Comparison of ENCODE assay signal across 13 mouse cellular contexts in the genomic region with DNA sequence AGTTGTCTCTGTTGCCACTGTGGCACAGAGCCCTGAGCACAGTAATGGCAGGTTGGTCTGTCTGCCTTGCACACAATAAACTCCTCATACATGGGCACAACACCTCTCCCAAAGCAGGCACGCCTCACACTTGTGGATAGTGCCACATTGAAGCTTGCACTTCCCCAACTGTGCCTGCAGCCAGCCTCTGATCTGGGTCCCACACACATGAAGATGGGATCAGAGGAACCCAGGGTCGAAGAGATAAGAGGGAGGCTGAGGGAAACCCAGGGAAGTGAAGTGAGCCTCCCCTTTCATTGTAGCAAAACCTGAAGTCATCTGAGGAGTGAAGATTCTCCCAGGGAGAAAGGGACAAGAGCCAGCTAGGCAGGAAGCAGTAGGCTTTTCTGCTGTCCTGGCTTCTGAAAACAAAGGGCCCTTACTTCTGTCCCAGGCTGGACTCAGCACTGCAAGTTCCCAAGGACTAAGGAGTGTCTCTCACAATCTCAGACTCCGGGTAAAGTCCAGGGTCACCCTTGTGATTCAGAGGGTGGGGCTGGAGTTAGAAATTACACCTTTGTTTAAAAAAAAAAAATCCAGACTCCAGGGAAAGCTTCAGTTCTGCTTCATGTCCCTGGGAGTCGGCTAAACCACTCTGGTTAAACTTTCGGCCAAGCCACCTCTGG. TPM values are rescaled to one million over a fixed set of nuclear protein-coding genes. Genes with fewer than 3 reads are reported as not detected.
DNase-seq lines count a peak whose midpoint lies in the region; ATAC-seq and TF ChIP-seq lines count a peak whose summit lies in the region.
"Had no signal": no experiment of that assay in that cellular context is flagged by ENCODE, and none has a peak within 500 bp of the region (broad histone marks: within the 10 kb centered on the region; RNA-seq: fewer than 3 reads in every experiment).

No protein-coding gene starts in this region.

- H3K27ac ChIP-seq in cerebellum, adult 2 months (ENCODE audit: insufficient read depth, low read length): peak overlapping the region; percentile 49; the same call in 1 of the 2 replicates
- no peak overlapping the region for H3K27ac ChIP-seq in heart, adult 2 months
- H3K27ac ChIP-seq: embryonic facial prominence, embryonic 13.5 days; limb, embryonic 15.5 days; neural tube, embryonic 13.5 days had no signal

- no peak for TF ChIP-seq POLR2A in cerebellum, adult 2 months (IDR thresholded peaks at IDR 0.05; ENCODE audit: borderline replicate concordance, insufficient read depth, low read length)
- TF ChIP-seq POLR2A in heart, adult 2 months (IDR thresholded peaks at IDR 0.05; ENCODE audit: insufficient read depth, low read depth, low read length): no peak

- DNase-seq in cerebellum, adult 2 months: no peak
- DNase-seq in ES-CJ7 (ENCODE audit: low read depth, low spot score): peak; percentile 10
- DNase-seq in kidney, adult 8-10 months: peak; percentile 75 to 82
- no peak for DNase-seq in gastrocnemius, postnatal 25 days
- no peak for DNase-seq in heart, adult 2 months
- DNase-seq: cerebellum, postnatal 10 days had no signal

- no peak for ATAC-seq in cerebellum, adult (ENCODE audit: insufficient number of reproducible peaks, low FRiP score, low TSS enrichment)
- peak; percentile 21 for ATAC-seq in megakaryocyte progenitor cell, adult 5-6 weeks (replicated peaks; ENCODE audit: poor library complexity)
- ATAC-seq in activated CD4-positive, CD25-positive, alpha-beta regulatory T cell, adult 4 months: no peak
- ATAC-seq: forebrain, embryonic 16.5 days had no signal

- H3K36me3 ChIP-seq in heart, adult 2 months (ENCODE audit: control insufficient read depth, insufficient read depth, low read length): no peaks in the 10 kb centered on the region
- H3K36me3 ChIP-seq: embryonic facial prominence, embryonic 13.5 days; limb, embryonic 15.5 days; neural tube, embryonic 13.5 days had no signal

- TF ChIP-seq CTCF in cerebellum, adult 2 months (IDR thresholded peaks at IDR 0.05; ENCODE audit: borderline replicate concordance, insufficient read depth, low read depth, low read length): no peak
- no peak for TF ChIP-seq CTCF in heart, adult 2 months (IDR thresholded peaks at IDR 0.05)

- no peaks in the 10 kb centered on the region for H3K79me2 ChIP-seq in heart, adult 2 months (replicated peaks; ENCODE audit: control insufficient read depth, insufficient read depth, low read length)

- H3K4me1 ChIP-seq in cerebellum, adult 2 months (ENCODE audit: control insufficient read depth, insufficient read depth, low read length): peaks cover 28% of the 10 kb centered on the region
- peaks cover 6% of the 10 kb centered on the region for H3K4me1 ChIP-seq in heart, adult 2 months (ENCODE audit: control insufficient read depth, insufficient read depth, low read length)

- H3K4me3 ChIP-seq in cerebellum, adult 2 months (replicated peaks; ENCODE audit: insufficient read depth, low read depth, low read length): no peak overlapping the region
- no peak overlapping the region for H3K4me3 ChIP-seq in heart, adult 2 months
- H3K4me3 ChIP-seq: embryonic facial prominence, embryonic 13.5 days; limb, embryonic 15.5 days; neural tube, embryonic 13.5 days had no signal

- no peak for TF ChIP-seq EP300 in heart, adult 2 months (IDR thresholded peaks at IDR 0.05; ENCODE audit: insufficient read depth, low read depth, low read length)

- no peak overlapping the region for H3K9ac ChIP-seq in heart, adult 2 months (ENCODE audit: low read depth, low read length)
- H3K9ac ChIP-seq: embryonic facial prominence, embryonic 13.5 days; limb, embryonic 15.5 days; neural tube, embryonic 13.5 days had no signal

- WGBS in cerebellum, adult 2 months: 76% methylated on average over 5 of the region's 5 CpGs
- 63% methylated on average over 5 of the region's 5 CpGs for WGBS in heart, adult 2 months

- intact Hi-C loops in heart, adult 2 months (cut with DNase I): loop anchor here (1.0 to 5.0 kb wide), 2 partner anchors 12 to 78 kb away; partner anchors contain the start of gene Amz2

- no peaks in the 10 kb centered on the region for H3K27me3 ChIP-seq in cerebellum, adult 2 months (ENCODE audit: control insufficient read depth, insufficient read depth, low read length)
- H3K27me3 ChIP-seq in heart, adult 2 months (ENCODE audit: control insufficient read depth, insufficient read depth, low read length): no peaks in the 10 kb centered on the region
- H3K27me3 ChIP-seq: embryonic facial prominence, embryonic 13.5 days; limb, embryonic 15.5 days; neural tube, embryonic 13.5 days had no signal

RNA-seq across cellular contexts. Expression of gene Gna13, which starts 12.8 kb away (rescaled TPM):
- 35.6 and 37.5 TPM in 2 replicates for polyA plus RNA-seq in cerebellum, adult 2 months (2012; rRNA removed)
- 50.4 and 59.9 TPM in 2 replicates for total RNA-seq in megakaryocyte progenitor cell, adult 5-6 weeks (2015)
- total RNA-seq in megakaryocyte progenitor cell, adult 5-6 weeks (2017): 36.3 and 42.8 TPM in 2 replicates
- 10 to 100 TPM; 24.2 to 25.3 TPM for total RNA-seq in gastrocnemius, postnatal 25 days (2021)
- polyA plus RNA-seq in activated CD4-positive, CD25-positive, alpha-beta regulatory T cell, adult 4 months (2017; shearing (Covaris generic)): 10 to 100 TPM; 56.6 to 64.4 TPM
- total RNA-seq in heart, adult 2 months (2021): 10 to 100 TPM; 30.8 to 30.9 TPM
- 12.7 and 21.1 TPM in 2 replicates for polyA plus RNA-seq in heart, adult 2 months (2012; rRNA removed)

RNA-seq across cellular contexts. Expression of gene Rgs9, which starts 51.9 kb away (rescaled TPM):
- 5.3 and 6.2 TPM in 2 replicates for polyA plus RNA-seq in cerebellum, adult 2 months (2012; rRNA removed)
- total RNA-seq in megakaryocyte progenitor cell, adult 5-6 weeks (2015): 0.77 TPM in 1 of 2 replicates, not detected in the other
- 0.07 TPM in 1 of 2 replicates, not detected in the other for total RNA-seq in megakaryocyte progenitor cell, adult 5-6 weeks (2017)
- total RNA-seq in gastrocnemius, postnatal 25 days (2021): under 1 TPM in 1 of 2 experiments, not detected in 1; 0.19 TPM
- polyA plus RNA-seq in activated CD4-positive, CD25-positive, alpha-beta regulatory T cell, adult 4 months (2017; shearing (Covaris generic)): 1 to 10 TPM; 3.3 to 5.5 TPM
- total RNA-seq in heart, adult 2 months (2021): under 1 TPM in 1 of 2 experiments, not detected in 1; 0.09 TPM
- polyA plus RNA-seq in heart, adult 2 months (2012; rRNA removed): 0.21 and 0.32 TPM in 2 replicates

Comparison
In these comparisons a context has a peak if more than half of its experiments do, and no peak if none do; other contexts are left out.
1. DNase-seq: peak in ES-CJ7 (single experiment) and kidney, adult 8-10 months (2 of 2); none in cerebellum, adult 2 months (0 of 2), gastrocnemius, postnatal 25 days (single experiment) and heart, adult 2 months (0 of 2).